Mouse (Mus musculus) limb, embryonic 11.5 days (tissue): ENCODE results near the gene Hspb8. TPM values are rescaled to one million over a fixed set of nuclear protein-coding genes. Genes with fewer than 3 reads are reported as not detected.

Experiments
- ATAC-seq: fragments of 200-750 bp; cut with Nextera tagmentation; 2 replicates; pipeline ENCODE4 v1.8.0; 2017; ENCODE audit warnings: low read depth; ENCODE audit not compliant: insufficient number of reproducible peaks, low FRiP score, low TSS enrichment
- DNase-seq: peaks from one replicate; pipeline ENCODE4 v3.0.0-alpha.2; 2015; ENCODE audit warnings: low spot score
- H3K27ac ChIP-seq: fragments of 300-500 bp; sonication (generic); replicated peaks from 2 replicates; pipeline ENCODE4 v1.5.1; 2014; ENCODE audit warnings: low read depth, mild to moderate bottlenecking, low read length
- H3K27me3 ChIP-seq: fragments of 300-500 bp; sonication (generic); 2 replicates; pipeline ENCODE4 v1.6.1; 2014; ENCODE audit warnings: mild to moderate bottlenecking, low read length, mixed read lengths; ENCODE audit not compliant: control insufficient read depth, insufficient read depth
- H3K36me3 ChIP-seq: fragments of 300-500 bp; sonication (generic); 2 replicates; pipeline ENCODE4 v1.6.1; 2014; ENCODE audit warnings: mild to moderate bottlenecking, low read length, moderate library complexity, mixed read lengths; ENCODE audit not compliant: control insufficient read depth, insufficient read depth
- H3K4me1 ChIP-seq: fragments of 300-500 bp; sonication (generic); 2 replicates; pipeline ENCODE4 v1.6.1; 2014; ENCODE audit warnings: low read length, mixed read lengths; ENCODE audit not compliant: control insufficient read depth, insufficient read depth
- H3K4me2 ChIP-seq: fragments of 300-500 bp; sonication (generic); 2 replicates; pipeline ENCODE4 v1.6.1; 2014; ENCODE audit warnings: low read depth, mild to moderate bottlenecking, moderate library complexity; ENCODE audit not compliant: severe bottlenecking
- H3K4me3 ChIP-seq: fragments of 300-500 bp; sonication (generic); 2 replicates; pipeline ENCODE4 v1.5.1; 2014; ENCODE audit warnings: low read depth, low read length
- H3K9ac ChIP-seq: fragments of 300-500 bp; sonication (generic); 2 replicates; pipeline ENCODE4 v1.6.1; 2014; ENCODE audit warnings: mild to moderate bottlenecking, low read length
- H3K9me3 ChIP-seq: fragments of 300-500 bp; sonication (generic); 2 replicates; pipeline ENCODE4 v1.6.1; 2016; ENCODE audit warnings: low read length; ENCODE audit not compliant: control insufficient read depth
- WGBS: fragments of 180-500 bp; shearing (Covaris S2); extraction: QIAGEN DNeasy Blood & Tissue Kit; methylation state at CpG from one replicate; pipeline ENCODE4 v1.1.7; 2014; 5-methylcytosine and 5-hydroxymethylcytosine counted together
- polyA plus RNA-seq: library from polyadenylated mRNA; unstranded; fragments of >200 nt; fragmentation: Nextera tagmentation; extraction: Ambion mirVana; gene quantifications from 2 replicates; pipeline ENCODE4 v1.2.1, GENCODE M21; 2014

Hspb8 gene
- polyA plus RNA-seq, result 10.4 and 11.8 TPM in 2 replicates

- no peaks in the 10 kb centered on the region for H3K36me3 ChIP-seq
- peak within 1 kb of the TSS; percentile 76 for H3K4me2 ChIP-seq
- ATAC-seq (0 out of 2 replicates have a peak, but pooled peaks have one; percentile 24), DNase-seq (peak; percentile 74)
- H3K27me3 ChIP-seq, result no peaks in the 10 kb centered on the region
- under 1% methylated on average over 20 of the region's 20 CpGs for WGBS
- H3K9ac ChIP-seq, result peak within 1 kb of the TSS; percentile 54
- no peaks in the 10 kb centered on the region for H3K9me3 ChIP-seq
- H3K27ac ChIP-seq, result no peak within 1 kb of the TSS; the same call in 1 of the 2 replicates
- H3K4me3 ChIP-seq, result peak within 1 kb of the TSS; percentile 25
- H3K4me1 ChIP-seq, result peaks cover 22% of the 10 kb centered on the region
These were observed at the start of gene Hspb8 for GRCm38 (mm10) chr5:116422699-116423201. Gene Hspb8 (minus strand): TSS chr5:116422864.

DNA sequence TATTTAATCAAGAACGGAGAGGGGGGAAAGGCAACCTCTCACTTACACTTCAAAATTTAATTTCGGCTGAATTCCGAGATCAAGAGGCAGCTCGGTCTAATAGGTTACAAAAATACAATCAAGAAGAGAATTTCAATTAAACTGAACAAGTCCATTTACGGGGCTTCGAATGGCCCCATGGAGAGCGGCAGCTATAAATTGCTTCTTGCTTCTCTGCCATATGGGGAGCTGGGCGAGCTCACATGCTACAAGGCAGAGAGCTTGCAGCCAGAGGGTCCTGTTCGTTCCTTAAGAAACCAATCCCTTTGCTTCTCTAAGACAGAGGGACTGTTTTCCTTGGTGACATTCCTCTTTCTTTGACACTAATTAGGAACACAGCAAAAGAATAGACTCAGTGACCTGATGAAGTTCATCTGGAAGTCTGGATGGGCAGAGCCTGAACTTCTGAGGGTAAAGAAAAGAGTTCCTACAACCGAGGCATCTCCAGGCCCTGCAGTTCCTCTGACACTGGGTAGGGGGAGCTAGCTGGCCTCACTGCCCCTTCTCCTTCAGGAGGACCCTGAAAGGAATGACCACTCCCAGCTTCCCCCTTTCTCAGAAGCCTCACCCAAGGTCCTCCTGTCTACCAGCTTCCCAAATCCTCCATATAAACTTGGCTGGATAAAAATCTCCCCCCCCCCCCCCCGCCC lies 38.8 kb upstream of the Hspb8 start:
- no peak overlapping the region for H3K4me3 ChIP-seq
- H3K4me2 ChIP-seq, result no peak overlapping the region
- no peak overlapping the region for H3K9ac ChIP-seq
- H3K4me1 ChIP-seq, result peaks cover 6% of the 10 kb centered on the region; the same call in 1 of the 2 replicates
- DNase-seq (peak; percentile 63), ATAC-seq (no peak)
- H3K27me3 ChIP-seq, result no peaks in the 10 kb centered on the region
- H3K27ac ChIP-seq, result no peak overlapping the region
- H3K9me3 ChIP-seq, result no peaks in the 10 kb centered on the region
- H3K36me3 ChIP-seq, result no peaks in the 10 kb centered on the region
- 28% methylated on average over 11 of the region's 11 CpGs for WGBS

- ATAC-seq (no peak), DNase-seq (no peak)
- H3K9me3 ChIP-seq, result no peaks in the 10 kb centered on the region
- H3K27ac ChIP-seq, result no peak overlapping the region
- WGBS, result 79% methylated on average over 2 of the region's 2 CpGs
- no peaks in the 10 kb centered on the region for H3K27me3 ChIP-seq
- H3K4me2 ChIP-seq, result no peak overlapping the region
- H3K36me3 ChIP-seq, result no peaks in the 10 kb centered on the region
- no peak overlapping the region for H3K9ac ChIP-seq
- H3K4me3 ChIP-seq, result no peak overlapping the region
- peaks cover 6% of the 10 kb centered on the region; the same call in 1 of the 2 replicates for H3K4me1 ChIP-seq
These were observed 37.3 kb upstream of the Hspb8 start for GRCm38 (mm10) chr5:116459970-116460369.

DNA sequence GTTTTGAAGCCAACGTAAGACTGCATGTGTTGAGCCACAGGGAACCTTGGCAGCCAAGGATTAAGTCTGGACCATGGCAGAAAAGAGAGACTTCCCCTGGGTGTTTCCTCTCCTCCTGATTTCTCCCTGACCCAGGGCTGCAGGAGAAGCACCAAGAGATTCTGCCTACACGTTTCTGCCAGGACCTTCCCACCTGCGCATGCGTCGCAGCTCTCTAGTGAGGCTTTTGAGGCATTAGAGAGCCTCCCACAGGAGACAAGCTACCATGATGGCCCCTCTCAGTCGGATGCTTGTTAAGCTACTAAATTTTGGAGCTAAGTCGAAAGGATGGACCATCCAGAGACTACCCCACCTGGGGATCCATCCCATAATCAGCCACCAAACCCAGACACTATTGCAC lies 35.1 kb upstream of the Hspb8 start:
- H3K27me3 ChIP-seq, result 0 out of 2 replicates have a peak, but pooled peaks cover 2% of the 10 kb centered on the region
- no peak overlapping the region for H3K27ac ChIP-seq
- no peak for ATAC-seq
- H3K4me1 ChIP-seq, result peaks cover 6% of the 10 kb centered on the region; the same call in 1 of the 2 replicates
- DNase-seq, result no peak
- no peak overlapping the region for H3K9ac ChIP-seq
- WGBS, result 84% methylated on average over 7 of the region's 7 CpGs
- H3K4me2 ChIP-seq, result no peak overlapping the region
- H3K9me3 ChIP-seq, result no peaks in the 10 kb centered on the region
- H3K36me3 ChIP-seq, result no peaks in the 10 kb centered on the region
- no peak overlapping the region for H3K4me3 ChIP-seq

GRCm38 (mm10) chr5:116456796-116457515 lies 34.3 kb upstream of the Hspb8 start:
- no peaks in the 10 kb centered on the region for H3K9me3 ChIP-seq
- H3K27ac ChIP-seq, result no peak overlapping the region
- 0 out of 2 replicates have a peak, but pooled peaks cover 2% of the 10 kb centered on the region for H3K27me3 ChIP-seq
- WGBS, result 33% methylated on average over 10 of the region's 10 CpGs
- ATAC-seq (no peak), DNase-seq (no peak)
- no peak overlapping the region for H3K9ac ChIP-seq
- H3K4me2 ChIP-seq, result no peak overlapping the region
- no peaks in the 10 kb centered on the region for H3K36me3 ChIP-seq
- no peak overlapping the region for H3K4me3 ChIP-seq
- H3K4me1 ChIP-seq, result peaks cover 4% of the 10 kb centered on the region; the same call in 1 of the 2 replicates

DNA sequence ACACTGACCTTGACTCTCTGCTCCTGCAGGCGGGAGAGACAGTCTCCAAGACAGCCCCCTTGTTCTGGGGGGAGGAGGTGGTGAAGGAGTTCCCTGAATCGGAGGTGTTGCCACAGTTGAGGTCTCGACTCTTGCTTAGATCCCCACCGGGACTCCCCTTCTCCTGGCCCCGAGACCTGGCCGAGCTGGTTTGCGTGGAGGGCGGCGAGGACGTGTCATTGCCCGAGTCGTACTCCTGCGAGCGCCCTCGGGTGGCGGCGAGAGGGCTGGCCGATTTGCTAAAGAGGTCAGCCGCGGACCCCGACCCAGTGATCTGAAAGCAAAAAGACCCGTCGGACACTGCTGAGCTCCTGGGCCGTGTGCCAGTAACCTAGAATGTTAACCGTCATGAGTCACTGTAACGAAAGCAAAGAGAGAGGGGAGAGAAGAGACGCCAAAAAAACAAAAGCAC lies 30.8 kb upstream of the Hspb8 start:
- Histone ChIP-seq H3K4me1 (no peaks in the 10 kb centered on the region), H3K27ac (no peak overlapping the region), H3K9me3 (no peaks in the 10 kb centered on the region), H3K9ac (no peak overlapping the region), H3K4me2 (peak overlapping the region; percentile 48), H3K36me3 (no peaks in the 10 kb centered on the region), H3K27me3 (0 out of 2 replicates have a peak, but pooled peaks cover 2% of the 10 kb centered on the region), H3K4me3 (0 out of 2 replicates have a peak overlapping the region, but pooled peaks have one; percentile 0)
- peak; percentile 79 for DNase-seq
- ATAC-seq, result no peak
- WGBS, result 4% methylated on average over 27 of the region's 27 CpGs

DNA sequence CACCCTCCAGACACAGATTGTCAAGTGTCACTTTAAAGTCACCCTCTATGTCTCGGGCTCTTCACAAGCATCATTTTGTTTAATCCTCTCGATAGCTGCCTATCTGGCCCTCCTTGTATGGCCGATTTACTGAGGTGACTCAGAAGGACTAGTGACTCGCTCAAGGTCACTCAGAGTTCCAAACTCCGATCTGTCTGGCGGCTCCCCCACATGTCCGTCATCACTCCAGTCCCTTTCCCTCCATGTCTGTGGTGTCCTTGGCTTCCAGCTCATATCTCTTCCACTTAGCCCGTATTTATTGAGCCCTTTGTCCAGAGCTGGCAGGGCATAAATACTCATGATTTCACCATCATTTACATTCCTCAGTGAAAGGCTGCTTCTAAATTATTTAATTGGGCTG lies 28.2 kb upstream of the Hspb8 start:
- peaks cover 7% of the 10 kb centered on the region for H3K27me3 ChIP-seq
- H3K4me1 ChIP-seq, result no peaks in the 10 kb centered on the region
- H3K4me2 ChIP-seq, result no peak overlapping the region
- WGBS, result 88% methylated on average over 8 of the region's 8 CpGs
- DNase-seq (no peak), ATAC-seq (no peak)
- H3K36me3 ChIP-seq, result no peaks in the 10 kb centered on the region
- H3K27ac ChIP-seq, result no peak overlapping the region
- H3K4me3 ChIP-seq, result no peak overlapping the region
- no peaks in the 10 kb centered on the region for H3K9me3 ChIP-seq
- no peak overlapping the region for H3K9ac ChIP-seq

GRCm38 (mm10) chr5:116449522-116450225 lies 27.0 kb upstream of the Hspb8 start:
- no peaks in the 10 kb centered on the region for H3K9me3 ChIP-seq
- H3K4me3 ChIP-seq, result no peak overlapping the region
- no peak overlapping the region for H3K27ac ChIP-seq
- no peak overlapping the region for H3K4me2 ChIP-seq
- ATAC-seq (no peak), DNase-seq (no peak)
- WGBS, result 54% methylated on average over 8 of the region's 8 CpGs
- H3K36me3 ChIP-seq, result no peaks in the 10 kb centered on the region
- no peak overlapping the region for H3K9ac ChIP-seq
- no peaks in the 10 kb centered on the region for H3K4me1 ChIP-seq
- H3K27me3 ChIP-seq, result peaks cover 7% of the 10 kb centered on the region
